Mouse (Mus musculus) ES-Bruce4 (cell line): Measurements from ENCODE around the gene Mitf. TPM values are rescaled to one million over a fixed set of nuclear protein-coding genes. Genes with fewer than 3 reads are reported as not detected.

Source experiments
- H3K27ac ChIP-seq: 2 replicates; pipeline ENCODE4 v1.5.1; 2012; ENCODE audit warnings: low read length, inconsistent platforms; ENCODE audit not compliant: insufficient read depth
- H3K27me3 ChIP-seq: 2 replicates; pipeline ENCODE4 v1.6.1; 2012; ENCODE audit warnings: mild to moderate bottlenecking, low read length, inconsistent platforms; ENCODE audit not compliant: control insufficient read depth, poor library complexity, insufficient read depth, severe bottlenecking
- H3K36me3 ChIP-seq: 2 replicates; pipeline ENCODE4 v1.6.1; 2012; ENCODE audit warnings: inconsistent platforms, mild to moderate bottlenecking, low read length, moderate library complexity; ENCODE audit not compliant: control insufficient read depth, poor library complexity, insufficient read depth, severe bottlenecking
- H3K4me1 ChIP-seq: one replicate; pipeline ENCODE4 v1.8.1; 2011; ENCODE audit warnings: low read length; ENCODE audit not compliant: control insufficient read depth, insufficient read depth
- H3K4me3 ChIP-seq: 2 replicates; pipeline ENCODE4 v1.5.1; 2011; ENCODE audit warnings: low read depth, mild to moderate bottlenecking, low read length
- H3K9ac ChIP-seq: 2 replicates; pipeline ENCODE4 v1.6.1; 2012; ENCODE audit warnings: low read depth, mild to moderate bottlenecking, inconsistent platforms; ENCODE audit not compliant: poor library complexity, severe bottlenecking
- H3K9me3 ChIP-seq: replicated peaks from 2 replicates; pipeline ENCODE4 v1.6.1; 2012; ENCODE audit warnings: mild to moderate bottlenecking, low read length, inconsistent platforms; ENCODE audit not compliant: control insufficient read depth, poor library complexity, insufficient read depth, severe bottlenecking
- CTCF ChIP-seq: IDR thresholded peaks from one replicate; pipeline ENCODE4 v1.8.1; 2011; ENCODE audit warnings: low read depth, low read length
- EP300 ChIP-seq: IDR thresholded peaks from 2 replicates; pipeline ENCODE4 v1.6.1; 2011; ENCODE audit warnings: low read depth, low read length; ENCODE audit not compliant: insufficient read depth
- POLR2A ChIP-seq: IDR thresholded peaks from one replicate; pipeline ENCODE4 v1.8.1; 2011; ENCODE audit warnings: low read length; ENCODE audit not compliant: insufficient read depth
- polyA plus RNA-seq: library from polyadenylated mRNA; stranded (reverse); fragments of >200 nt; gene quantifications from 2 replicates; pipeline ENCODE4 v1.2.4, GENCODE M21; 2011; ENCODE audit warnings: low read depth; ENCODE audit not compliant: missing spikeins, insufficient read depth, insufficient read length

Gene Mitf
- polyA plus RNA-seq, 1 experiment: 2.3 TPM

DNA sequence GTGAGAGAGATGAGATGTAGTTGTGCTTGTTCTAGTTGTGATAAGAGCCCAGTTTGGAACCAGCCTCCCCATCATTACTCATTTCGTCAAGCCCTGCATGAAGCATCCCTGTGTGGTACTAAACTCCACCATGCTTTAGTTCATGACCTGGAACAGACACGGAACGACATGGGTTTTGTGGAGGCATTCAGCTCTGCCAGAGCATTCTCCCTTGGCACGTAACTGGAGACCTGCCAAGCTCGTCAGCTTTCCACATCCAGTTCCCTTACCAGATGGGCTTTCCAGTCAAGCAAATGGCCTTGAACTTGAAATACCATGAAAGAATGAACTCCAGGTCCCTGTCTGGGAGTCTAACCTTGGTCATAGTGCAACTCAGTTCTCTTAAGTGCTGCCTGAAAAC, 94.7 kb downstream of the Mitf start:
- Histone ChIP-seq H3K36me3 (no peaks in the 10 kb centered on the region), H3K4me1 (no peaks in the 10 kb centered on the region), H3K9me3 (peaks cover 6% of the 10 kb centered on the region; the same call in 1 of the 2 replicates), H3K9ac (no peak overlapping the region), H3K27ac (no peak overlapping the region), H3K27me3 (no peaks in the 10 kb centered on the region; the same call in 1 of the 2 replicates), H3K4me3 (no peak overlapping the region)
- TF ChIP-seq POLR2A (no peak), CTCF (no peak), EP300 (no peak)

DNA sequence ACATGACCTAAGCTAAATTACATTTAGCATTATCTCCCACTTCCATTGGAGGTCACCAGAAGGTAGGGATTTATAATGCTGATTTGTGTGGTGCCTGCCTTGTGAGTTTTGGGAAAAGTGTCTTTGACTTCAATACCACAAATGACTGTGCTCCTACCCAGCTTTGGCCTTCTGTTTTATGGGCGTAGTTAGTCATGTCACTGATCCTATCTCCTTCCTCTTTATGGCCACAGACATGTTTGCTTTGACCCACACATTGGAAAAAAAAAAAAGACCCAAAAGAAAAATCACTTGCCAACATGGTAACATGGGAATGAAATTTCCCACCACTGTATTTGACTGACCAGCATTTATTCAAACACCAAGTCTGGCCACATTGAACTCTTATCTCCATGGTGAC, 95.4 kb downstream of the Mitf start:
- Histone ChIP-seq H3K36me3 (no peaks in the 10 kb centered on the region), H3K9me3 (peaks cover 6% of the 10 kb centered on the region; the same call in 1 of the 2 replicates), H3K9ac (no peak overlapping the region), H3K4me3 (no peak overlapping the region), H3K27me3 (no peaks in the 10 kb centered on the region; the same call in 1 of the 2 replicates), H3K4me1 (no peaks in the 10 kb centered on the region), H3K27ac (no peak overlapping the region)
- TF ChIP-seq EP300: no peak
- no peak for TF ChIP-seq POLR2A

DNA sequence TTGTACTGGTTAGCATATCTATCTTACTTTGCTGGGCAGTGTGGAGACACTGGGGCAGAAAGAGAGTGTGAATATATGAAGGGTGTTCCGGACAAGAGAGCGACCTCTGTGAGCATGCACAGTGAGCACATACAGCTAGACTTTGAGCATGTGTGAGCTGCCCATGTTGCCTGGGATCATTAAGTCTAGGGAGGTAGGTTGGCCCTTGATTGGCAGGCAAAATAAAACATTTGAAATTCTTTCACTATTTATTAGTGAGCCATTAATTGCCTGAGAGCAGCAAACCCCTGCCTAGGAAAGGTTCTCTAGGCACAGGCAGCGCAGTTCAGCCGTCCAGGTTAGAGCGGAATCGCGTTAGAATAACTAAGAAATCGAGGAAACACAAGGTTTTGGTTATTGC, 107.9 kb downstream of the Mitf start:
- Histone ChIP-seq H3K9ac (no peak overlapping the region), H3K4me1 (peaks cover 2% of the 10 kb centered on the region), H3K9me3 (no peaks in the 10 kb centered on the region), H3K27ac (no peak overlapping the region), H3K4me3 (no peak overlapping the region), H3K36me3 (no peaks in the 10 kb centered on the region), H3K27me3 (no peaks in the 10 kb centered on the region)
- no peak for TF ChIP-seq EP300
- TF ChIP-seq CTCF: no peak
- TF ChIP-seq POLR2A: no peak

DNA sequence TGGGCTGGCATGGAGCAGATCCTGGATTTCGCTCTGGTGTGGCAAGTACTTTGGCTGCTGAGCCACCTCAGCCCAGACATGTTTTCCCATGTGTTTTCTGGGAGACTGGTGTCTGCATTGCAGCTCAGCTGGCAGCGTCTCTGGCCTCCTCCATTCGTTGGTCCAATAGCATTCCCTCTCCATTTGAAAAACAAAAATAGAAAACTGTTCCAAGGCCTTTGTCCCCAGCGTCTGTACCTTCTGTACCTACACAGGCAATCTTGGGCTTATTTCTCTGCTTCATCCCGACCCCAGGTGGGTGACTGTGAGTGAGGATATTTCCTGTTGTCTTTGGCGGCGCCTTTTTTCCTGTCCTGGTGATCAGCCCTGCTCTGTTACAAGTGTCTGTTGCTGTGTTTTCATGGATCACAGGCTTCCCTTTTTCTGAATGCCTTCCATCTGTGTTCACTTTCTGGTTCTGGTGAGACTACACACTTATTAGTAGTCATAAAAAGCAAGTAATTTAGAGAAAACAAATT, 109.6 kb downstream of the Mitf start:
- Histone ChIP-seq H3K9ac (no peak overlapping the region), H3K9me3 (no peaks in the 10 kb centered on the region), H3K4me1 (peaks cover 2% of the 10 kb centered on the region), H3K27ac (no peak overlapping the region), H3K36me3 (no peaks in the 10 kb centered on the region), H3K27me3 (no peaks in the 10 kb centered on the region), H3K4me3 (no peak overlapping the region)
- TF ChIP-seq POLR2A (no peak), EP300 (no peak), CTCF (no peak)

DNA sequence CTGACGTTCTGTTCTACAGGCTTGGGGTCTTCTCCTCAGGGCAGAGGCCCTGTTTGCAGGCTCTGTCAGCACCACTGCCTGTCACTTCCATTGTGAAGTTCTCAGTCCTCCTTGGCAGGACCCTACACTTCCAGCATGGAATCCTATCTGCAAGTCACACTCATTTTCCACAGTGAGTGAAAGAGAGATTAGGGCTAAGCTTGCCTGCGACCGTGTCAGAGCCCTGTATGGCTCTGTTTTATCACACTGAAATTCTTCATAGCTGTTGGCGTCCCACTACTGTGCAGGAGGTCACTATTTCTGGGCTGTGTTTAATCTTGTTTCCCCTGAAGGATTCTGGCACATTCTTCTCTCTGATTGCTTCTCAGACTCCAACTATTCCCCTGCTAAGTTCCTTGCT, 111.2 kb downstream of the Mitf start:
- TF ChIP-seq CTCF (no peak), EP300 (no peak)
- Histone ChIP-seq H3K27me3 (no peaks in the 10 kb centered on the region), H3K4me3 (no peak overlapping the region), H3K9me3 (no peaks in the 10 kb centered on the region), H3K36me3 (no peaks in the 10 kb centered on the region), H3K4me1 (peaks cover 2% of the 10 kb centered on the region), H3K9ac (no peak overlapping the region), H3K27ac (no peak overlapping the region)

DNA sequence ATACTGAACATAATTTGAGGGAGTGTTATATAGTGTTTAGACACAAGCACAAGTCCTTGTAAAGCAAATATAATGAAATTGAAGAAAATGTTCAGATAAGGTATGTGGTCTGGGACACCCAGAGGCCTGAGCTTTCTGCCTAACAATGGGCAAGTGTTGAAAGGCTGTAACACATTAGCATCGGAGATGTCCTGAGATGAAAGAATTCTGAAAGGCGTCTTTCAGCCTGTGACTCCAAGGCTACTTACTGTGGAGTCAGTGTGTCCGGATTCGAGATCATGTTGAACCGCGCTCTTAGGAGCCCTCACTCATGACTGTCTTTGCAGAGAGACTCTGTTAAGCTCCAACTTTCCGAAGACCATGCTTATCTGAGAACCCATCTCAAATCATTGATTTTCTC, 111.6 kb downstream of the Mitf start:
- no peaks in the 10 kb centered on the region for H3K36me3 ChIP-seq
- H3K27ac ChIP-seq: no peak overlapping the region

More for the DNA sequence above, 111.6 kb downstream of the Mitf start:
- Histone ChIP-seq H3K4me3 (no peak overlapping the region), H3K9me3 (no peaks in the 10 kb centered on the region), H3K27me3 (no peaks in the 10 kb centered on the region), H3K4me1 (peaks cover 2% of the 10 kb centered on the region), H3K9ac (no peak overlapping the region)
- TF ChIP-seq POLR2A (no peak), CTCF (no peak), EP300 (no peak)
